Mouse (Mus musculus) forebrain, embryonic 10.5 days (tissue): ENCODE data around the gene Kcnd3. TPM values are rescaled to one million over a fixed set of nuclear protein-coding genes. Genes with fewer than 3 reads are reported as not detected.

Experiments used
- DNase-seq: peaks from one replicate; pipeline ENCODE4 v3.0.0-alpha.2; 2017; ENCODE audit warnings: low spot score; ENCODE audit errors: extremely low spot score
- H3K27ac ChIP-seq: fragments of 300-500 bp; sonication (generic); 2 replicates; pipeline ENCODE4 v1.5.1; 2016; ENCODE audit warnings: mild to moderate bottlenecking
- H3K27me3 ChIP-seq: fragments of 300-500 bp; sonication (generic); 2 replicates; pipeline ENCODE4 v1.6.1; 2016; ENCODE audit warnings: mild to moderate bottlenecking; ENCODE audit not compliant: poor library complexity, severe bottlenecking
- H3K36me3 ChIP-seq: fragments of 300-500 bp; sonication (generic); replicated peaks from 2 replicates; pipeline ENCODE4 v1.6.1; 2016; ENCODE audit warnings: mild to moderate bottlenecking, moderate library complexity
- H3K4me1 ChIP-seq: fragments of 300-500 bp; sonication (generic); 2 replicates; pipeline ENCODE4 v1.6.1; 2016
- H3K4me3 ChIP-seq: fragments of 300-500 bp; sonication (generic); 2 replicates; pipeline ENCODE4 v1.5.1; 2016; ENCODE audit warnings: mild to moderate bottlenecking, moderate library complexity
- H3K9me3 ChIP-seq: fragments of 300-500 bp; sonication (generic); 2 replicates; pipeline ENCODE4 v1.6.1; 2016; ENCODE audit warnings: mild to moderate bottlenecking, moderate library complexity
- WGBS: fragments of 180-500 bp; shearing (Covaris S2); methylation state at CpG from one replicate; pipeline ENCODE4 v1.1.7; 2016; 5-methylcytosine and 5-hydroxymethylcytosine counted together
- polyA plus RNA-seq: library from polyadenylated mRNA; unstranded; fragments of >200 nt; fragmentation: Nextera tagmentation; extraction: Ambion mirVana; gene quantifications from 2 replicates; pipeline ENCODE4 v1.2.1, GENCODE M21; 2016

Gene Kcnd3
- polyA plus RNA-seq, 1 experiment from 2014 or later, result 0.31 TPM

DNA sequence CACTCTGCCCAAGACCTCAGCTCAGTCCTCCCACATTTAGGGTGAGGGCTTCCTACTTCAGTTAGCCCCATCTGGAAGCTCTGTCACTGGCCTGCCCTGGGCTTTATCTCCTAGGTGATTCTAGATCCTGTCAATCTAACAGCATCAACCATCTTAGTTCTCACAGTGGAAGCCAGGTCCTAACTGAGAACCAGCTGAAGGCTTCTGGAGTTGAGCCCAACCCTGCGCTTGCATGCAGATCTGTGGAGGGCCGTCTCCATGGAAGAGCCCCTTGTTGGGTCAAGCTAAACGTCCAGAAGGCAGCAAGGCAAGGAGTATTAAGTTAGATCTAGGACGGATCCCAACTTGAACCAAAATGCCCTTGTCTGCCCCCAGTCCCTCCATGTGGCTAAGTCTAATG is 57.2 kb downstream of the Kcnd3 start:
- 88% methylated on average over 4 of the region's 4 CpGs for WGBS
- no peak for DNase-seq
- Histone ChIP-seq H3K9me3 (no peaks in the 10 kb centered on the region), H3K27ac (no peak overlapping the region), H3K4me1 (peaks cover 18% of the 10 kb centered on the region), H3K36me3 (no peaks in the 10 kb centered on the region), H3K27me3 (no peaks in the 10 kb centered on the region), H3K4me3 (no peak overlapping the region)

DNA sequence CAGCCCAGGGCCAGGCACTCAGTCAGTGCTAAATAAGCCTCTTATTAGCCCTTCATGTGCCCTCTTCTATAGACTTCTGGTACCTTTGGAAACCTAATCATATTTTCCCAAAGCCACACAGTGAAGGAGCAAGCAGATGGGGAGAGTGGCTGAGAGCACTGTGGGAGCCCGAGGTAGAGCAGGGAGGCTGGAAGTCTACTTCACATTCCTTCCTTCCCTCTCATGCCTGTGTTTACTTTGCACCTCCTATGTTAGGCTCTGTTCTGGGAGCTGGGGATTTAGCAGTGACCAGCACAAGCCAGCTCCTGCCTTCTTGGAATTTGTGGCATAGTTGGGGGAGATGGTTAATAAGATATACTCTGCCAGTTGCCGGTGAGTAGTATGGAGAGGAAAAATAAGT is 59.7 kb downstream of the Kcnd3 start:
- no peaks in the 10 kb centered on the region for H3K9me3 ChIP-seq
- H3K36me3 ChIP-seq, result no peaks in the 10 kb centered on the region
- no peak overlapping the region for H3K27ac ChIP-seq
- no peak for DNase-seq
- H3K4me3 ChIP-seq, result no peak overlapping the region
- WGBS, result 74% methylated on average over 2 of the region's 2 CpGs
- 0 out of 2 replicates have a peak, but pooled peaks cover 3% of the 10 kb centered on the region for H3K4me1 ChIP-seq
- no peaks in the 10 kb centered on the region for H3K27me3 ChIP-seq

DNA sequence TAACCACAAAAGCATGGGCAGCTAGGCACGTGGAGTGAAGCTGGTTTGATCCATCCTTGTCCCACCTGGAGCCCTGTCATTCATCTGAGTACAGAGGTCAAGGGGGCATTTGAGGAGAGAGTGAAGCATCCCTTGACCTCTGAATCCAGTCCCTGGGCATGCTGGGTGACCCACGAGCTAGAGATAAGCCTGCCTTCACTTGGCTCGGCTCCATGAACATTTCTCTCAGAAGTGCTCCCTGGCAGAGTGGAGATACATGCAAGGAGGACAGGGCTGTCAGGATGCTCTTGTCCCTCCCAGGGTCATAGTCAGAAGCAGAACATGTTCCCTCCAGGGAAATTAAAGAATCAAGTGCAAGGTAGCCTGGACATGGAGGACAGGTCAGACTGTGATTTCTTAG is 62.1 kb downstream of the Kcnd3 start:
- Histone ChIP-seq H3K27me3 (no peaks in the 10 kb centered on the region), H3K4me3 (no peak overlapping the region), H3K36me3 (no peaks in the 10 kb centered on the region), H3K4me1 (0 out of 2 replicates have a peak, but pooled peaks cover 3% of the 10 kb centered on the region), H3K9me3 (no peaks in the 10 kb centered on the region), H3K27ac (no peak overlapping the region)
- 74% methylated on average over 3 of the region's 3 CpGs for WGBS
- DNase-seq, result no peak

- Histone ChIP-seq H3K9me3 (no peaks in the 10 kb centered on the region), H3K27ac (no peak overlapping the region), H3K27me3 (no peaks in the 10 kb centered on the region), H3K36me3 (no peaks in the 10 kb centered on the region), H3K4me1 (0 out of 2 replicates have a peak, but pooled peaks cover 3% of the 10 kb centered on the region), H3K4me3 (no peak overlapping the region)
- no peak for DNase-seq
These were observed 62.9 kb downstream of the Kcnd3 start for GRCm38 (mm10) chr3:105515035-105515434.

GRCm38 (mm10) chr3:105515640-105516039 is 63.5 kb downstream of the Kcnd3 start:
- Histone ChIP-seq H3K4me1 (0 out of 2 replicates have a peak, but pooled peaks cover 3% of the 10 kb centered on the region), H3K27ac (no peak overlapping the region), H3K4me3 (no peak overlapping the region), H3K27me3 (no peaks in the 10 kb centered on the region), H3K9me3 (no peaks in the 10 kb centered on the region), H3K36me3 (no peaks in the 10 kb centered on the region)
- no peak for DNase-seq
- 88% methylated on average over 1 of the region's 1 CpGs for WGBS

- 90% methylated on average over 6 of the region's 6 CpGs for WGBS
- no peaks in the 10 kb centered on the region for H3K36me3 ChIP-seq
- no peaks in the 10 kb centered on the region for H3K27me3 ChIP-seq
- no peak for DNase-seq
- no peaks in the 10 kb centered on the region for H3K4me1 ChIP-seq
- no peaks in the 10 kb centered on the region for H3K9me3 ChIP-seq
- H3K4me3 ChIP-seq, result no peak overlapping the region
- no peak overlapping the region for H3K27ac ChIP-seq
These were observed 68.3 kb downstream of the Kcnd3 start for GRCm38 (mm10) chr3:105520446-105520845.

GRCm38 (mm10) chr3:105521178-105521631 is 69.1 kb downstream of the Kcnd3 start:
- no peak overlapping the region for H3K27ac ChIP-seq
- DNase-seq, result no peak
- H3K27me3 ChIP-seq, result no peaks in the 10 kb centered on the region
- H3K4me1 ChIP-seq, result no peaks in the 10 kb centered on the region
- no peaks in the 10 kb centered on the region for H3K36me3 ChIP-seq
- no peak overlapping the region for H3K4me3 ChIP-seq
- no peaks in the 10 kb centered on the region for H3K9me3 ChIP-seq
- WGBS, result 83% methylated on average over 12 of the region's 12 CpGs

DNA sequence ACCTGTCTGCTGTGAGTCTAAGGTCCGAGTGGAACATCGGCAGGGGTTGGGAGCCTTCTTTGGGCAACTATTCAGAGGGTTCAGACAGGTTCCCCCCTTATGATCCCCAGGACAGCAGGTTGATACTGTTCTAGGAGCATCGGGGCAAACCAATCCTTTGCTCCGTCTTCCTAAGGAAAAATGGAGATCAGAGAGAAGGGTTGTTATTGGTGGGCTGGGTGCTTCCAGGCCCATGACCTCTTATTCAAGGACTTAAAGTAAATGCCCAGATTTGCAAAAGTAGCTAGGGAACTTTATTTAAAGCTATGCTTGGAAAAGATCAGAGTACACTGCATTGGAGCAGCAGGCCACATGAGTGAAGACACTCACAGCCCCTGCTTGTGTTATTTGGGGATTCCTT is 69.5 kb downstream of the Kcnd3 start:
- Histone ChIP-seq H3K4me3 (no peak overlapping the region), H3K36me3 (no peaks in the 10 kb centered on the region), H3K9me3 (no peaks in the 10 kb centered on the region), H3K27ac (no peak overlapping the region), H3K27me3 (no peaks in the 10 kb centered on the region), H3K4me1 (no peaks in the 10 kb centered on the region)
- 91% methylated on average over 4 of the region's 4 CpGs for WGBS
- DNase-seq, result no peak

DNA sequence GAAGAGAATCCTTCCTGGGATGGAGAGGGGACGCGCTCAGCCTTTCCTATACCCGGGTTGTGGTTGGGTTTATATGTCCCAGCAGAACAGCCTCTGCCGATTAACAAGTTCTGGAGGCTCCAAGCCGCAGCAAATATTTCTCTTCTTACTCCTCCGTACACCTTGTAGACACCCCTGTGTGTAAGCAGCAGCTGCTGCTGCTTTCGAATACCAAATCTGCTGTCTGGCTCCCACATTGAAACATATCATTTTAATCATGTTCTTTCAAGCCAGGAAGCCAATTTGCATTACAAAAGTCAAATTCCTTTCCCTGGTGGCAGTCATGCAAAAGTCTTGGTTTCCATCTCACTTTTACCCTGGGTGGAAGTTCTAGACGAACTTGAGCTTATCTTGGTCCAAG is 76.7 kb downstream of the Kcnd3 start:
- 72% methylated on average over 8 of the region's 8 CpGs for WGBS
- Histone ChIP-seq H3K4me1 (peaks cover 54% of the 10 kb centered on the region), H3K27ac (no peak overlapping the region), H3K27me3 (0 out of 2 replicates have a peak, but pooled peaks cover 6% of the 10 kb centered on the region), H3K4me3 (no peak overlapping the region), H3K36me3 (no peaks in the 10 kb centered on the region), H3K9me3 (no peaks in the 10 kb centered on the region)
- no peak for DNase-seq

- DNase-seq, result peak; percentile 44
- WGBS, result 7% methylated on average over 5 of the region's 5 CpGs
- H3K4me1 ChIP-seq, result peaks cover 55% of the 10 kb centered on the region
- H3K27ac ChIP-seq, result peak overlapping the region; percentile 78; the same call in 1 of the 2 replicates
- 0 out of 2 replicates have a peak, but pooled peaks cover 6% of the 10 kb centered on the region for H3K27me3 ChIP-seq
- no peaks in the 10 kb centered on the region for H3K36me3 ChIP-seq
- no peaks in the 10 kb centered on the region for H3K9me3 ChIP-seq
- no peak overlapping the region for H3K4me3 ChIP-seq
These were observed 77.6 kb downstream of the Kcnd3 start for GRCm38 (mm10) chr3:105529700-105530099.

GRCm38 (mm10) chr3:105530363-105531130 is 78.4 kb downstream of the Kcnd3 start:
- Histone ChIP-seq H3K4me1 (peaks cover 55% of the 10 kb centered on the region), H3K36me3 (no peaks in the 10 kb centered on the region), H3K9me3 (no peaks in the 10 kb centered on the region), H3K27me3 (0 out of 2 replicates have a peak, but pooled peaks cover 6% of the 10 kb centered on the region), H3K4me3 (peak overlapping the region; percentile 30; the same call in 1 of the 2 replicates), H3K27ac (peak overlapping the region; percentile 78)
- 20% methylated on average over 11 of the region's 11 CpGs for WGBS
- DNase-seq, result peak; percentile 80

DNA sequence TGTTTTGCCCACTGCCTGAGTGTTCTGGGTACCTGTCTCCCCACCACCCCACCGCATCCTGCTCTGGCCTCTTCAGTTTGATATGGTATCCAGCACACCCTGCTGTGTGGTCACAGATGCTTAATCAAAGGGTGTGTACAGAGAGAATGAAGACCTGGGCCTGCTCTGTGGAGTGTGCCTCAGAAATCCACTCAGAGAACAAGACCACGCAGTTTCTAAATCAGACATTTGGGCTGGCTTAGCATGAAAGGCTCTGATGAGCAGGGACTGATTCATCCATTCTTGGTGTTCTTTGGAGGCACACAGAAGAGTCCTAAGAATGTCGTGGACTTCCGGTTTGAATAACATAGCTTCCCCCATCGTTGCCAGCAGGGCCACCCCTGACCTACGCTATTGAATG is 86.3 kb downstream of the Kcnd3 start:
- WGBS, result 63% methylated on average over 6 of the region's 6 CpGs

GRCm38 (mm10) chr3:105538819-105539607 is 86.9 kb downstream of the Kcnd3 start:
- Histone ChIP-seq H3K4me3 (no peak overlapping the region), H3K27ac (0 out of 2 replicates have a peak overlapping the region, but pooled peaks have one; percentile 30), H3K9me3 (no peaks in the 10 kb centered on the region), H3K27me3 (no peaks in the 10 kb centered on the region), H3K4me1 (peaks cover 16% of the 10 kb centered on the region), H3K36me3 (no peaks in the 10 kb centered on the region)
- WGBS, result 30% methylated on average over 13 of the region's 13 CpGs
- no peak for DNase-seq

More for the DNA sequence above, 86.3 kb downstream of the Kcnd3 start:
- H3K9me3 ChIP-seq, result no peaks in the 10 kb centered on the region
- 0 out of 2 replicates have a peak overlapping the region, but pooled peaks have one; percentile 30 for H3K27ac ChIP-seq
- H3K27me3 ChIP-seq, result no peaks in the 10 kb centered on the region
- H3K4me3 ChIP-seq, result no peak overlapping the region
- H3K4me1 ChIP-seq, result peaks cover 21% of the 10 kb centered on the region
- H3K36me3 ChIP-seq, result no peaks in the 10 kb centered on the region
- no peak for DNase-seq
